8 mouse cellular contexts compared by ENCODE assay signal in the genomic region with DNA sequence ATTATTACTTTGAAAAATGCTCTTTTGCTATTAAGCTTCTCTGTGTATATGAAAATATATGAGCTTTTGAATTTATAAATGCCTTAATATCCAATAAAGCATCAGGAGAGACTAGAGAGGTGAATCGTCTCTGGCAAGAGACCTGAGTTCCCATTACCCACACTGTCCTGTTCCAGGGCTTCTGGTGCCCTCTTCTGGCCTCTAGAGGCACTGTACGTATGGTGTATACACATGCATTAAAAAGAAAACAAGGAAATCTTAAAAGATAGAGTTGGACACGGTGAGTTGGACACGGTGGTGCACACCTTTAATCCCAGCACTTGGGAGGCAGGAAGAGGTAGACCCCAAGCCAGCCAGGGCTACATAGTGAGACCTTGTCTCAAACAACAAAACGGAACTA. TPM values are rescaled to one million over a fixed set of nuclear protein-coding genes. Genes with fewer than 3 reads are reported as not detected.
DNase-seq lines count a peak whose midpoint lies in the region; ATAC-seq lines count a peak whose summit lies in the region.
"Had no signal": no experiment of that assay in that cellular context is flagged by ENCODE, and none has a peak within 500 bp of the region (broad histone marks: within the 10 kb centered on the region; RNA-seq: fewer than 3 reads in every experiment).

No protein-coding gene starts in this region.

- H3K4me2 ChIP-seq in forebrain, embryonic 16.5 days (ENCODE audit: low read length): no peak overlapping the region
- H3K4me2 ChIP-seq: heart, embryonic 13.5 days had no signal

- no peak overlapping the region for H3K9ac ChIP-seq in forebrain, embryonic 16.5 days (replicated peaks; ENCODE audit: low read depth, low read length)
- H3K9ac ChIP-seq: heart, embryonic 13.5 days had no signal

- DNase-seq in 3T3-L1 (ENCODE audit: low read depth, low spot score) (peak; percentile 73), A20 (ENCODE audit: low read depth, low spot score) (peak; percentile 78)
- peak; percentile 75 for DNase-seq in adrenal gland, postnatal 14 days
- peak; percentile 79 for DNase-seq in kidney, adult 9 months
- DNase-seq in lung, postnatal 14 days: peak; percentile 75
- DNase-seq in right cerebral cortex, postnatal 10 days (ENCODE audit: low spot score in 2 of 2): peak; percentile 55 to 77

- no peaks in the 10 kb centered on the region for H3K9me3 ChIP-seq in forebrain, embryonic 16.5 days (ENCODE audit: control insufficient read depth, low read length)
- H3K9me3 ChIP-seq: heart, embryonic 13.5 days had no signal

- H3K4me1 ChIP-seq in forebrain, embryonic 16.5 days (replicated peaks; ENCODE audit: control insufficient read depth, insufficient read depth, low read length): no peaks in the 10 kb centered on the region
- H3K4me1 ChIP-seq: heart, embryonic 13.5 days had no signal

- WGBS in forebrain, embryonic 16.5 days: 27% methylated on average over 5 of the region's 5 CpGs

- H3K4me3 ChIP-seq in forebrain, embryonic 16.5 days (replicated peaks; ENCODE audit: low read length): no peak overlapping the region
- H3K4me3 ChIP-seq: heart, embryonic 13.5 days had no signal

- H3K27ac ChIP-seq in forebrain, embryonic 16.5 days (ENCODE audit: low read length): no peak overlapping the region
- H3K27ac ChIP-seq: heart, embryonic 13.5 days had no signal

- H3K27me3 ChIP-seq in forebrain, embryonic 16.5 days (replicated peaks; ENCODE audit: control insufficient read depth, insufficient read depth, low read length): no peaks in the 10 kb centered on the region
- H3K27me3 ChIP-seq: heart, embryonic 13.5 days had no signal

- H3K36me3 ChIP-seq in forebrain, embryonic 16.5 days (ENCODE audit: control insufficient read depth, insufficient read depth): peaks cover 6% of the 10 kb centered on the region

- ATAC-seq in forebrain, embryonic 16.5 days: peak; percentile 71

RNA-seq across cellular contexts. Expression of a gene that starts 11.1 kb away (rescaled TPM):
- total RNA-seq in adrenal gland, postnatal 14 days (2021): 252 and 279 TPM in 2 replicates
- 43.4 and 44.3 TPM in 2 replicates for polyA plus RNA-seq in forebrain, embryonic 16.5 days (2015; fragmentation: Nextera tagmentation; extraction: Ambion mirVana)

RNA-seq across cellular contexts. Expression of a gene that starts 53.4 kb away (rescaled TPM):
- total RNA-seq in adrenal gland, postnatal 14 days (2021): 24.3 and 25.3 TPM in 2 replicates
- 19.7 and 20.6 TPM in 2 replicates for polyA plus RNA-seq in forebrain, embryonic 16.5 days (2015; fragmentation: Nextera tagmentation; extraction: Ambion mirVana)

RNA-seq across cellular contexts. Expression of a gene that starts 53.6 kb away (rescaled TPM):
- 1.6 and 1.9 TPM in 2 replicates for total RNA-seq in adrenal gland, postnatal 14 days (2021)
- 2.7 and 4.1 TPM in 2 replicates for polyA plus RNA-seq in forebrain, embryonic 16.5 days (2015; fragmentation: Nextera tagmentation; extraction: Ambion mirVana)
